Mouse (Mus musculus): ENCODE data around the gene Gm20403.
"Not testable (repeated sequence)": the region's sequence is repeated elsewhere in the genome, so short reads cannot be mapped to it uniquely, and the experiment has no call there.

The Gm20403 gene

GRCm38 (mm10) chr12:54986052-54986717 is at the start of gene Gm20403:
Gene Gm20403, minus strand, starts transcription at chr12:54986529.
- DNase-seq = peak; percentile 19

GRCm38 (mm10) chr12:55027088-55027487 is 40.8 kb upstream of the Gm20403 start:
- DNase-seq = no peak

- DNase-seq = no peak
These were observed 37.0 kb upstream of the Gm20403 start for GRCm38 (mm10) chr12:55023284-55023683.

- no peak for DNase-seq
These were observed 33.1 kb upstream of the Gm20403 start for GRCm38 (mm10) chr12:55019421-55019877.

GRCm38 (mm10) chr12:55017119-55017721 is 30.9 kb upstream of the Gm20403 start:
- DNase-seq = no peak

- DNase-seq = no peak
These were observed 30.2 kb upstream of the Gm20403 start for GRCm38 (mm10) chr12:55016339-55017118.

GRCm38 (mm10) chr12:55015428-55015827 is 29.1 kb upstream of the Gm20403 start:
- no peak for DNase-seq

GRCm38 (mm10) chr12:55013626-55014398 is 27.5 kb upstream of the Gm20403 start, which contains the start of gene Baz1a:
Gene Baz1a, minus strand, starts transcription at chr12:55014348.
- no peak for DNase-seq

GRCm38 (mm10) chr12:55013031-55013430 is 26.7 kb upstream of the Gm20403 start:
- no peak for DNase-seq

- no peak for DNase-seq
These were observed 21.2 kb upstream of the Gm20403 start for GRCm38 (mm10) chr12:55007361-55008008.

GRCm38 (mm10) chr12:55006071-55006470 is 19.7 kb upstream of the Gm20403 start:
- DNase-seq = no peak

- DNase-seq = no peak
These were observed 18.1 kb upstream of the Gm20403 start for GRCm38 (mm10) chr12:55004396-55004795.

- no peak for DNase-seq
These were observed 17.5 kb upstream of the Gm20403 start for GRCm38 (mm10) chr12:55003843-55004242.

GRCm38 (mm10) chr12:55002532-55002931 is 16.2 kb upstream of the Gm20403 start:
- not testable (repeated sequence) for DNase-seq

GRCm38 (mm10) chr12:54999016-54999690 is 12.8 kb upstream of the Gm20403 start:
- DNase-seq = no peak

GRCm38 (mm10) chr12:54998411-54998810 is 12.1 kb upstream of the Gm20403 start:
- no peak for DNase-seq

- no peak for DNase-seq
These were observed 10.7 kb upstream of the Gm20403 start for GRCm38 (mm10) chr12:54996979-54997474.

- DNase-seq = no peak
These were observed 9.6 kb upstream of the Gm20403 start for GRCm38 (mm10) chr12:54995965-54996364.

- no peak for DNase-seq
These were observed 8.1 kb upstream of the Gm20403 start for GRCm38 (mm10) chr12:54994418-54994817.

GRCm38 (mm10) chr12:54994068-54994386 is 7.7 kb upstream of the Gm20403 start:
- no peak for DNase-seq

GRCm38 (mm10) chr12:54993246-54994067 is 7.1 kb upstream of the Gm20403 start:
- DNase-seq = no peak

Measured in cerebellum, adult 8-10 months (tissue).